Mouse (Mus musculus) olfactory bulb, adult 2 months (tissue): ENCODE data around the gene Ell3. TPM values are rescaled to one million over a fixed set of nuclear protein-coding genes. Genes with fewer than 3 reads are reported as not detected.

ENCODE experiments used
- H3K27ac ChIP-seq: fragments of 200-500 bp; 2 replicates; pipeline ENCODE4 v1.5.1; 2012; ENCODE audit warnings: low read depth, low read length; ENCODE audit not compliant: insufficient read depth
- H3K4me1 ChIP-seq: fragments of 200-500 bp; 2 replicates; pipeline ENCODE4 v1.6.1; 2012; ENCODE audit warnings: low read length; ENCODE audit not compliant: control insufficient read depth, insufficient read depth
- H3K4me3 ChIP-seq: fragments of 200-500 bp; 2 replicates; pipeline ENCODE4 v1.5.1; 2012; ENCODE audit warnings: mild to moderate bottlenecking, low read depth, low read length, moderate library complexity; ENCODE audit not compliant: insufficient read depth
- CTCF ChIP-seq: fragments of 200-500 bp; IDR thresholded peaks from 2 replicates; pipeline ENCODE4 v1.5.1; 2012; ENCODE audit warnings: low read depth, mild to moderate bottlenecking, low read length, moderate library complexity; ENCODE audit not compliant: insufficient read depth
- POLR2A ChIP-seq: fragments of 200-500 bp; IDR thresholded peaks from 2 replicates; pipeline ENCODE4 v1.6.1; 2012; ENCODE audit warnings: mild to moderate bottlenecking, low read depth, low read length, moderate library complexity; ENCODE audit not compliant: insufficient read depth
- WGBS: fragments of 180-500 bp; shearing (Covaris S2); methylation state at CpG from one replicate; pipeline ENCODE4 v1.1.7; 2018; 5-methylcytosine and 5-hydroxymethylcytosine counted together
- polyA plus RNA-seq: library from polyadenylated mRNA; stranded (reverse); fragments of >200 nt; gene quantifications from 2 replicates; pipeline ENCODE4 v1.2.4, GENCODE M21; 2012; ENCODE audit warnings: low replicate concordance; ENCODE audit not compliant: missing spikeins, insufficient read depth, insufficient read length

The Ell3 gene
- polyA plus RNA-seq, 1 experiment, result not detected

- peak; percentile 89 for TF ChIP-seq POLR2A
- no peak for TF ChIP-seq CTCF
- Histone ChIP-seq H3K27ac (peak within 1 kb of the TSS; percentile 84), H3K4me3 (peak within 1 kb of the TSS; percentile 89), H3K4me1 (peaks cover 10% of the 10 kb centered on the region)
- WGBS, result under 1% methylated on average over 72 of the region's 74 CpGs
These were observed 4.9 kb upstream of the Ell3 start, which contains the start of gene Serf2 for GRCm38 (mm10) chr2:121448739-121449535. Gene Serf2, plus strand, starts transcription at chr2:121449195.

DNA sequence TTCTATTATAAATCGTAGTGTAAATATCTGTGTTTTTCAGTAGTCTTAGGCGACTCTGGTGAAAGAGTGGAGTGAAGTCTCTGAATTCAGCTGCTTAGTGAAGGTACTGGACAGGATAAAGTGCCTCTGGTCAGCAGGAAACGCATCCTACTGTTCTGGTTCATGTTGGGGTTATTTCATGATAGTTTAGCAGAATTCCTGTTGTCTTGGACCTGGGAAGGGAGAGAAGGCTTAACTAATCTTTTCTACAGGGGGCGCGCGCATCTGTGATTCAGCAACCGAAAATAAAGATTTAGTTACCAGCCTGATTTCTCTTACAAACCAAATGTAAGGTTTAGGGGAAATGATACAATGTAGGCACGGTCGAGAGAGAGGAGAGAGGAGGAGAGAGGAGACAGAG lies 4.1 kb upstream of the Ell3 start:
- TF ChIP-seq POLR2A (no peak), CTCF (no peak)
- no peak overlapping the region for H3K4me3 ChIP-seq
- peak overlapping the region; percentile 39; the same call in 1 of the 2 replicates for H3K27ac ChIP-seq
- WGBS, result 11% methylated on average over 9 of the region's 9 CpGs
- peaks cover 10% of the 10 kb centered on the region for H3K4me1 ChIP-seq

- Histone ChIP-seq H3K4me1 (peaks cover 17% of the 10 kb centered on the region), H3K27ac (no peak overlapping the region), H3K4me3 (no peak overlapping the region)
- WGBS, result 88% methylated on average over 3 of the region's 3 CpGs
- TF ChIP-seq CTCF (no peak), POLR2A (no peak)
These were observed 2.9 kb upstream of the Ell3 start for GRCm38 (mm10) chr2:121447006-121447405.

DNA sequence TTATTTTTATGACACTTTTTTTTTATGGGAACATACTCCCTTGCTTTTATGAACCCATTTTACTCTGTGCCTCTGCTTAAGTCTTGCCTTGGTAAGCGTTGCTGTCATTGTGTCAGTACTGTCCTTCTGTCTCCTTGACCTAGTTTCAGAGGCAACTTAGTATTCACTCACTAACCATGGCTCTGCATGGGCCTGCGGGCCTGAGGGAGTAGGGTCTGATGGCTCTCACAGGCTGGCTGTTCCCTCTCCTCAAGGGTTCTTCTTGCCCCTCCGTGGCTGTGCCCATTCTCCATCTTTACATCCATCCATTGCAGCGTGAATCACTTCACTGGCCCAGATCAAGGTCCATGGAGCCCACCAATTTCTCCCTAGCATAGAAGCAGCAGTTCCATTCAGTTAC lies 2.4 kb upstream of the Ell3 start:
- Histone ChIP-seq H3K4me3 (no peak overlapping the region), H3K4me1 (peaks cover 20% of the 10 kb centered on the region), H3K27ac (no peak overlapping the region)
- WGBS, result 81% methylated on average over 4 of the region's 4 CpGs
- TF ChIP-seq CTCF (no peak), POLR2A (no peak)

- no peak overlapping the region for H3K4me3 ChIP-seq
- no peak overlapping the region for H3K27ac ChIP-seq
- 84% methylated on average over 3 of the region's 3 CpGs for WGBS
- H3K4me1 ChIP-seq, result peaks cover 15% of the 10 kb centered on the region
- TF ChIP-seq CTCF, result no peak
- TF ChIP-seq POLR2A, result no peak
These were observed 1.0 kb upstream of the Ell3 start for GRCm38 (mm10) chr2:121445117-121445516.

GRCm38 (mm10) chr2:121443068-121443349 lies 1.1 kb downstream of the Ell3 start:
- Histone ChIP-seq H3K4me3 (no peak overlapping the region), H3K4me1 (peaks cover 12% of the 10 kb centered on the region), H3K27ac (no peak overlapping the region)
- WGBS, result 15% methylated on average over 8 of the region's 8 CpGs
- no peak for TF ChIP-seq CTCF
- no peak for TF ChIP-seq POLR2A

DNA sequence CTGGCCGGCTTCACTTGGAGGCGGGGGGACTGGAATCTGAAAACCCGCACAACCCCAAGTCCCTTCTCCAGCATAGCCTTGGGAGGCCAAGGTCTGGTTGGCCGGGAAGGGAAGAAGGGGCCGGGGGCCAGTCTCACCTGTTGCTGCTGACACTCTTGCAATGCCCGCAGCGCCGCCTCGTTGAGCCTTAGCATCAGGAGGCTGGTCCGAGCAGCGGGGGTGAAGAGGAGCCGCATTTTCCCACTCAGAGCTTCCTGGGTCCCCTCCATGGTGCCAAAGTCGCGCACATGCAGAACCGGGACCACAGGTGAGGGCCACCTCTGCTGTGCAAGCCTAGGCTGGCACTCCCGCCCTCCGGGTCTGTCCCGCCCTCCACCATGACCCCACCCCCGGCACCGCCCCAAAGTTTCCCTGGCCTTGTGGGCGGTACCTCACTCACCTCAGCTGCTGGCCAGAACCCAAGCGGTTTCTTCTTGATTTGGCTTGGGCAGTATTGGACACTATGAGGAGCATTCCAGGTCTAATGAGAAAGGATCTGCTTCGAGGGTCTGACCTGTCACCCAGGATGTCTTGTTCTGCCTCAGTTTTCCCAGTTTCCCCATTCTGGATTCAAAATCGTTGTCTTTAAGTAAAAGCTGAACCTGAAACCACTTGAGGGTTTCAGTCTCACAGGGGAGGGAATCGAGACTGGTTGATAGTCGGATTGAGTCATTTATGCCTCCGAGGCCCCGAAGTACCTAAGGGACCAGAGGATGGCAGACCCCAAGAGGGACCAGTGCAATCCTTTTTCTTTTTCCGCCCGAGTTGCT lies 1.6 kb downstream of the Ell3 start:
- 2% methylated on average over 30 of the region's 30 CpGs for WGBS
- peaks cover 12% of the 10 kb centered on the region for H3K4me1 ChIP-seq

GRCm38 (mm10) chr2:121441800-121442199 lies 2.3 kb downstream of the Ell3 start:
- TF ChIP-seq POLR2A, result no peak
- no peak for TF ChIP-seq CTCF
- no peak overlapping the region for H3K27ac ChIP-seq
- no peak overlapping the region for H3K4me3 ChIP-seq
- WGBS, result 19% methylated on average over 11 of the region's 11 CpGs
- H3K4me1 ChIP-seq, result peaks cover 12% of the 10 kb centered on the region

More for the DNA sequence above, 1.6 kb downstream of the Ell3 start:
- no peak overlapping the region for H3K27ac ChIP-seq
- no peak for TF ChIP-seq POLR2A
- no peak for TF ChIP-seq CTCF
- 0 out of 2 replicates have a peak overlapping the region, but pooled peaks have one; percentile 19 for H3K4me3 ChIP-seq

- no peak for TF ChIP-seq CTCF
- TF ChIP-seq POLR2A, result no peak
- H3K4me1 ChIP-seq, result peaks cover 12% of the 10 kb centered on the region
- H3K27ac ChIP-seq, result no peak overlapping the region
- H3K4me3 ChIP-seq, result no peak overlapping the region
- 62% methylated on average over 5 of the region's 5 CpGs for WGBS
These were observed 3.1 kb downstream of the Ell3 start for GRCm38 (mm10) chr2:121440834-121441605.
